In genomic region chr14:9606584-9607377, GRCm38 (mm10) we compare ENCODE assay signal across 10 mouse cellular contexts.
DNase-seq lines count a peak whose midpoint lies in the region; ATAC-seq and TF ChIP-seq lines count a peak whose summit lies in the region.
"Had no signal": no experiment of that assay in that cellular context is flagged by ENCODE, and none has a peak within 500 bp of the region (broad histone marks: within the 10 kb centered on the region; RNA-seq: fewer than 3 reads in every experiment).

No protein-coding gene starts in this region.

- H3K4me2 ChIP-seq in midbrain, embryonic 14.5 days (ENCODE audit: low read length) = no peak overlapping the region
- H3K4me2 ChIP-seq in hindbrain, postnatal 0 days (ENCODE audit: low read depth, low read length) = no peak overlapping the region
- H3K4me2 ChIP-seq in lung, embryonic 15.5 days = peak overlapping the region; percentile 16; the same call in 1 of the 2 replicates
- no peak overlapping the region for H3K4me2 ChIP-seq in stomach, embryonic 14.5 days (replicated peaks; ENCODE audit: low read depth, low read length)
- H3K4me2 ChIP-seq in kidney, embryonic 16.5 days (replicated peaks; ENCODE audit: low read depth, low read length) = no peak overlapping the region

- no peak for ATAC-seq in midbrain, embryonic 14.5 days (ENCODE audit: low FRiP score, low TSS enrichment)
- ATAC-seq in hindbrain, postnatal 0 days = peak; percentile 84
- peak; percentile 84; the same call in 1 of the 2 replicates for ATAC-seq in lung, embryonic 15.5 days (ENCODE audit: borderline replicate concordance, extremely low read depth, low FRiP score, low TSS enrichment)
- ATAC-seq in stomach, embryonic 14.5 days (ENCODE audit: insufficient number of reproducible peaks, insufficient read depth, low FRiP score, low read depth) = 0 out of 2 replicates have a peak, but pooled peaks have one; percentile 46
- no peak for ATAC-seq in kidney, embryonic 16.5 days (ENCODE audit: low FRiP score, low TSS enrichment)

- WGBS in midbrain, embryonic 14.5 days = 74% methylated on average over 12 of the region's 12 CpGs
- WGBS in midbrain, embryonic 10.5 days = 86% methylated on average over 12 of the region's 12 CpGs
- WGBS in hindbrain, postnatal 0 days = 45% methylated on average over 12 of the region's 12 CpGs
- WGBS in lung, embryonic 15.5 days = 32% methylated on average over 12 of the region's 12 CpGs
- WGBS in stomach, embryonic 14.5 days = 54% methylated on average over 12 of the region's 12 CpGs
- WGBS in kidney, embryonic 16.5 days = 75% methylated on average over 12 of the region's 12 CpGs

- no peak overlapping the region for H3K27ac ChIP-seq in midbrain, embryonic 14.5 days (replicated peaks; ENCODE audit: low read depth, low read length)
- H3K27ac ChIP-seq in midbrain, embryonic 10.5 days (replicated peaks) = no peak overlapping the region
- H3K27ac ChIP-seq in hindbrain, postnatal 0 days = peak overlapping the region; percentile 4; the same call in 1 of the 2 replicates
- H3K27ac ChIP-seq in lung, embryonic 15.5 days = peak overlapping the region; percentile 52
- no peak overlapping the region for H3K27ac ChIP-seq in stomach, embryonic 14.5 days (ENCODE audit: low read length)
- no peak overlapping the region for H3K27ac ChIP-seq in kidney, embryonic 16.5 days (ENCODE audit: low read length)

- DNase-seq in midbrain, embryonic 14.5 days = peak; percentile 55
- DNase-seq in midbrain, embryonic 10.5 days (ENCODE audit: low spot score) = no peak
- peak; percentile 76 for DNase-seq in hindbrain, postnatal 0 days (ENCODE audit: low spot score)
- DNase-seq in ovary, postnatal 10 days (ENCODE audit: low spot score) = no peak
- no peak for DNase-seq in kidney, postnatal 25 days
- DNase-seq: thymus, postnatal 4 days had no signal

- no peak for TF ChIP-seq CTCF in hindbrain, postnatal 0 days (IDR thresholded peaks at IDR 0.05; ENCODE audit: low read depth)

- H3K4me1 ChIP-seq in midbrain, embryonic 14.5 days (ENCODE audit: control insufficient read depth, insufficient read depth, low read length) = no peaks in the 10 kb centered on the region
- H3K4me1 ChIP-seq in midbrain, embryonic 10.5 days = no peaks in the 10 kb centered on the region
- H3K4me1 ChIP-seq in hindbrain, postnatal 0 days (ENCODE audit: insufficient read depth, low read length) = no peaks in the 10 kb centered on the region
- peaks cover 4% of the 10 kb centered on the region; the same call in 1 of the 2 replicates for H3K4me1 ChIP-seq in lung, embryonic 15.5 days
- no peaks in the 10 kb centered on the region for H3K4me1 ChIP-seq in stomach, embryonic 14.5 days (ENCODE audit: control insufficient read depth, insufficient read depth, low read length)
- no peaks in the 10 kb centered on the region for H3K4me1 ChIP-seq in kidney, embryonic 16.5 days (ENCODE audit: insufficient read depth, low read length)

- H3K36me3 ChIP-seq in midbrain, embryonic 14.5 days (ENCODE audit: control insufficient read depth, insufficient read depth, low read length) = no peaks in the 10 kb centered on the region
- H3K36me3 ChIP-seq in midbrain, embryonic 10.5 days = no peaks in the 10 kb centered on the region
- no peaks in the 10 kb centered on the region for H3K36me3 ChIP-seq in hindbrain, postnatal 0 days (ENCODE audit: insufficient read depth, low read length)
- no peaks in the 10 kb centered on the region for H3K36me3 ChIP-seq in lung, embryonic 15.5 days
- no peaks in the 10 kb centered on the region for H3K36me3 ChIP-seq in stomach, embryonic 14.5 days (ENCODE audit: control insufficient read depth, insufficient read depth, low read length)
- no peaks in the 10 kb centered on the region for H3K36me3 ChIP-seq in kidney, embryonic 16.5 days (ENCODE audit: insufficient read depth, low read length)

- H3K4me3 ChIP-seq in midbrain, embryonic 14.5 days (replicated peaks; ENCODE audit: low read depth, low read length) = no peak overlapping the region
- H3K4me3 ChIP-seq in midbrain, embryonic 10.5 days = no peak overlapping the region
- H3K4me3 ChIP-seq in hindbrain, postnatal 0 days (ENCODE audit: low read length) = no peak overlapping the region
- no peak overlapping the region for H3K4me3 ChIP-seq in lung, embryonic 15.5 days
- H3K4me3 ChIP-seq in stomach, embryonic 14.5 days (ENCODE audit: low read depth, low read length) = no peak overlapping the region
- no peak overlapping the region for H3K4me3 ChIP-seq in kidney, embryonic 16.5 days (ENCODE audit: low read length)
- H3K4me3 ChIP-seq: myocyte had no signal

- no peaks in the 10 kb centered on the region for H3K27me3 ChIP-seq in midbrain, embryonic 14.5 days (ENCODE audit: control insufficient read depth, insufficient read depth, low read length)
- H3K27me3 ChIP-seq in midbrain, embryonic 10.5 days (ENCODE audit: low read depth, poor library complexity, severe bottlenecking) = no peaks in the 10 kb centered on the region
- H3K27me3 ChIP-seq in hindbrain, postnatal 0 days (ENCODE audit: insufficient read depth, low read length) = no peaks in the 10 kb centered on the region
- H3K27me3 ChIP-seq in lung, embryonic 15.5 days = no peaks in the 10 kb centered on the region
- no peaks in the 10 kb centered on the region for H3K27me3 ChIP-seq in stomach, embryonic 14.5 days (ENCODE audit: control insufficient read depth, insufficient read depth, low read length)
- H3K27me3 ChIP-seq in kidney, embryonic 16.5 days (ENCODE audit: insufficient read depth, low read length) = no peaks in the 10 kb centered on the region

- no peak overlapping the region for H3K9ac ChIP-seq in midbrain, embryonic 14.5 days (replicated peaks; ENCODE audit: low read length)
- H3K9ac ChIP-seq in hindbrain, postnatal 0 days (replicated peaks; ENCODE audit: low read length) = no peak overlapping the region
- H3K9ac ChIP-seq in lung, embryonic 15.5 days = no peak overlapping the region
- no peak overlapping the region for H3K9ac ChIP-seq in stomach, embryonic 14.5 days (replicated peaks; ENCODE audit: low read depth, low read length)
- no peak overlapping the region for H3K9ac ChIP-seq in kidney, embryonic 16.5 days (replicated peaks; ENCODE audit: low read length)

- no peaks in the 10 kb centered on the region for H3K9me3 ChIP-seq in midbrain, embryonic 14.5 days (ENCODE audit: control insufficient read depth, low read length)
- no peaks in the 10 kb centered on the region for H3K9me3 ChIP-seq in midbrain, embryonic 10.5 days (replicated peaks)
- H3K9me3 ChIP-seq in hindbrain, postnatal 0 days (ENCODE audit: low read length) = no peaks in the 10 kb centered on the region
- no peaks in the 10 kb centered on the region for H3K9me3 ChIP-seq in lung, embryonic 15.5 days
- no peaks in the 10 kb centered on the region for H3K9me3 ChIP-seq in stomach, embryonic 14.5 days (ENCODE audit: control insufficient read depth, low read depth, low read length)
- H3K9me3 ChIP-seq in kidney, embryonic 16.5 days (ENCODE audit: low read length) = no peaks in the 10 kb centered on the region

Comparison
In these comparisons a context has a peak if more than half of its experiments do, and no peak if none do; other contexts are left out.
1. DNase-seq: peak in midbrain, embryonic 14.5 days (single experiment) and hindbrain, postnatal 0 days (single experiment); none in midbrain, embryonic 10.5 days (single experiment), ovary, postnatal 10 days (single experiment) and kidney, postnatal 25 days (0 of 2).
2. ATAC-seq: peak in hindbrain, postnatal 0 days (single experiment), lung, embryonic 15.5 days (single experiment) and stomach, embryonic 14.5 days (single experiment); none in midbrain, embryonic 14.5 days (single experiment) and kidney, embryonic 16.5 days (single experiment).
3. H3K27ac ChIP-seq: peak in hindbrain, postnatal 0 days (single experiment) and lung, embryonic 15.5 days (single experiment); none in midbrain, embryonic 14.5 days (single experiment), midbrain, embryonic 10.5 days (single experiment), stomach, embryonic 14.5 days (single experiment) and kidney, embryonic 16.5 days (single experiment).